Mouse (Mus musculus) liver, embryonic 13.5 days (tissue): ENCODE measurements around the gene Sox11. TPM values are rescaled to one million over a fixed set of nuclear protein-coding genes. Genes with fewer than 3 reads are reported as not detected.

Experiments used
- ATAC-seq: fragments of 200-750 bp; cut with Nextera tagmentation; 2 replicates; pipeline ENCODE4 v1.8.0; 2017; ENCODE audit warnings: low read depth, mild to moderate bottlenecking, moderate number of reproducible peaks, moderate library complexity
- DNase-seq: peaks from one replicate; pipeline ENCODE4 v3.0.0; 2022
- H3K27ac ChIP-seq: fragments of 300-500 bp; sonication (generic); 2 replicates; pipeline ENCODE4 v1.5.1; 2015; ENCODE audit warnings: moderate library complexity, mild to moderate bottlenecking, inconsistent platforms
- H3K27me3 ChIP-seq: fragments of 300-500 bp; sonication (generic); 2 replicates; pipeline ENCODE4 v1.6.1; 2015; ENCODE audit warnings: mild to moderate bottlenecking, inconsistent platforms
- H3K36me3 ChIP-seq: fragments of 300-500 bp; sonication (generic); 2 replicates; pipeline ENCODE4 v1.6.1; 2015; ENCODE audit warnings: mild to moderate bottlenecking, inconsistent platforms
- H3K4me1 ChIP-seq: fragments of 300-500 bp; sonication (generic); replicated peaks from 2 replicates; pipeline ENCODE4 v1.6.1; 2015; ENCODE audit warnings: inconsistent platforms
- H3K4me2 ChIP-seq: fragments of 300-500 bp; sonication (generic); 2 replicates; pipeline ENCODE4 v1.6.1; 2015; ENCODE audit warnings: inconsistent platforms, mild to moderate bottlenecking, moderate library complexity
- H3K4me3 ChIP-seq: fragments of 300-500 bp; sonication (generic); replicated peaks from 2 replicates; pipeline ENCODE4 v1.5.1; 2015; ENCODE audit warnings: mild to moderate bottlenecking, inconsistent platforms
- H3K9ac ChIP-seq: fragments of 300-500 bp; sonication (generic); 2 replicates; pipeline ENCODE4 v1.6.1; 2015; ENCODE audit warnings: mild to moderate bottlenecking, inconsistent platforms
- H3K9me3 ChIP-seq: fragments of 300-500 bp; sonication (generic); replicated peaks from 2 replicates; pipeline ENCODE4 v1.6.1; 2016; ENCODE audit warnings: inconsistent platforms
- WGBS: fragments of 180-500 bp; shearing (Covaris S2); methylation state at CpG from one replicate; pipeline ENCODE4 v1.1.7; 2015; ENCODE audit not compliant: insufficient replicate concordance; 5-methylcytosine and 5-hydroxymethylcytosine counted together
- polyA plus RNA-seq: library from polyadenylated mRNA; unstranded; fragments of >200 nt; fragmentation: Nextera tagmentation; extraction: Ambion mirVana; gene quantifications from 2 replicates; pipeline ENCODE4 v1.2.1, GENCODE M21; 2015

The Sox11 gene
- 2.1 and 2.6 TPM in 2 replicates for polyA plus RNA-seq

- DNase-seq (no peak), ATAC-seq (peak; percentile 39)
- H3K27me3 ChIP-seq, result peaks cover 74% of the 10 kb centered on the region
- no peaks in the 10 kb centered on the region for H3K9me3 ChIP-seq
- H3K27ac ChIP-seq, result no peak within 1 kb of the TSS; the same call in 1 of the 2 replicates
- peak within 1 kb of the TSS; percentile 50 for H3K9ac ChIP-seq
- H3K4me3 ChIP-seq, result peak within 1 kb of the TSS; percentile 53
- 0 out of 2 replicates have a peak, but pooled peaks cover 6% of the 10 kb centered on the region for H3K4me1 ChIP-seq
- no peaks in the 10 kb centered on the region for H3K36me3 ChIP-seq
- peak within 1 kb of the TSS; percentile 61 for H3K4me2 ChIP-seq
- WGBS, result under 1% methylated on average over 80 of the region's 95 CpGs
Observed at GRCm38 (mm10) chr12:27341871-27342690, at the start of gene Sox11. Sox11 (minus strand) TSS chr12:27342574.

- DNase-seq, result no peak
- 39% methylated on average over 7 of the region's 7 CpGs for WGBS
- no peak overlapping the region for H3K4me3 ChIP-seq
Observed at GRCm38 (mm10) chr12:27391652-27392305, 49.4 kb upstream of the Sox11 start.

GRCm38 (mm10) chr12:27390439-27390838 lies 48.1 kb upstream of the Sox11 start:
- Histone ChIP-seq H3K4me2 (no peak overlapping the region), H3K9me3 (no peaks in the 10 kb centered on the region), H3K27ac (no peak overlapping the region), H3K4me3 (no peak overlapping the region), H3K4me1 (no peaks in the 10 kb centered on the region), H3K9ac (no peak overlapping the region), H3K36me3 (no peaks in the 10 kb centered on the region), H3K27me3 (no peaks in the 10 kb centered on the region)
- ATAC-seq, result no peak
- 15% methylated on average over 3 of the region's 3 CpGs for WGBS
- DNase-seq, result no peak

More at GRCm38 (mm10) chr12:27391652-27392305, 49.4 kb upstream of the Sox11 start:
- no peaks in the 10 kb centered on the region for H3K27me3 ChIP-seq
- no peaks in the 10 kb centered on the region for H3K9me3 ChIP-seq
- H3K9ac ChIP-seq, result no peak overlapping the region
- H3K4me1 ChIP-seq, result no peaks in the 10 kb centered on the region
- no peak for ATAC-seq
- H3K4me2 ChIP-seq, result no peak overlapping the region
- no peak overlapping the region for H3K27ac ChIP-seq
- no peaks in the 10 kb centered on the region for H3K36me3 ChIP-seq

GRCm38 (mm10) chr12:27389429-27389828 lies 47.1 kb upstream of the Sox11 start:
- Histone ChIP-seq H3K4me1 (no peaks in the 10 kb centered on the region), H3K4me3 (no peak overlapping the region), H3K27ac (no peak overlapping the region), H3K4me2 (no peak overlapping the region), H3K36me3 (no peaks in the 10 kb centered on the region), H3K9me3 (no peaks in the 10 kb centered on the region), H3K27me3 (no peaks in the 10 kb centered on the region), H3K9ac (no peak overlapping the region)
- DNase-seq (no peak), ATAC-seq (no peak)

GRCm38 (mm10) chr12:27372505-27372904 lies 30.1 kb upstream of the Sox11 start:
- Histone ChIP-seq H3K27me3 (no peaks in the 10 kb centered on the region), H3K9me3 (no peaks in the 10 kb centered on the region), H3K9ac (no peak overlapping the region), H3K4me3 (no peak overlapping the region), H3K4me1 (no peaks in the 10 kb centered on the region), H3K27ac (no peak overlapping the region), H3K4me2 (no peak overlapping the region), H3K36me3 (no peaks in the 10 kb centered on the region)
- no peak for ATAC-seq
- 56% methylated on average over 3 of the region's 3 CpGs for WGBS
- no peak for DNase-seq

- Histone ChIP-seq H3K4me2 (no peak overlapping the region), H3K36me3 (no peaks in the 10 kb centered on the region), H3K9ac (no peak overlapping the region), H3K27ac (no peak overlapping the region), H3K27me3 (no peaks in the 10 kb centered on the region), H3K4me3 (no peak overlapping the region), H3K4me1 (no peaks in the 10 kb centered on the region), H3K9me3 (no peaks in the 10 kb centered on the region)
- ATAC-seq (no peak), DNase-seq (no peak)
- 48% methylated on average over 2 of the region's 2 CpGs for WGBS
Observed at GRCm38 (mm10) chr12:27370756-27371155, 28.4 kb upstream of the Sox11 start.

- no peak overlapping the region for H3K9ac ChIP-seq
- no peaks in the 10 kb centered on the region for H3K9me3 ChIP-seq
- ATAC-seq (no peak), DNase-seq (no peak)
- H3K4me3 ChIP-seq, result no peak overlapping the region
- H3K27me3 ChIP-seq, result no peaks in the 10 kb centered on the region
- H3K36me3 ChIP-seq, result no peaks in the 10 kb centered on the region
- no peak overlapping the region for H3K4me2 ChIP-seq
- 59% methylated on average over 2 of the region's 2 CpGs for WGBS
- no peaks in the 10 kb centered on the region for H3K4me1 ChIP-seq
- no peak overlapping the region for H3K27ac ChIP-seq
Observed at GRCm38 (mm10) chr12:27367476-27367875, 25.1 kb upstream of the Sox11 start.

- Histone ChIP-seq H3K27ac (no peak overlapping the region), H3K4me1 (no peaks in the 10 kb centered on the region), H3K4me2 (no peak overlapping the region), H3K27me3 (no peaks in the 10 kb centered on the region), H3K9ac (no peak overlapping the region), H3K9me3 (no peaks in the 10 kb centered on the region), H3K4me3 (no peak overlapping the region), H3K36me3 (no peaks in the 10 kb centered on the region)
- DNase-seq, result no peak
- ATAC-seq, result no peak
- WGBS, result 79% methylated on average over 16 of the region's 16 CpGs
Observed at GRCm38 (mm10) chr12:27363840-27364640, 21.7 kb upstream of the Sox11 start.

GRCm38 (mm10) chr12:27357076-27357637 lies 14.8 kb upstream of the Sox11 start:
- Histone ChIP-seq H3K36me3 (no peaks in the 10 kb centered on the region), H3K4me3 (no peak overlapping the region), H3K4me2 (no peak overlapping the region), H3K4me1 (no peaks in the 10 kb centered on the region), H3K9ac (no peak overlapping the region), H3K9me3 (no peaks in the 10 kb centered on the region), H3K27me3 (no peaks in the 10 kb centered on the region), H3K27ac (no peak overlapping the region)
- 39% methylated on average over 12 of the region's 12 CpGs for WGBS
- DNase-seq, result no peak
- no peak for ATAC-seq

- WGBS, result 66% methylated on average over 5 of the region's 5 CpGs
- DNase-seq (no peak), ATAC-seq (no peak)
- H3K4me1 ChIP-seq, result no peaks in the 10 kb centered on the region
- H3K36me3 ChIP-seq, result no peaks in the 10 kb centered on the region
- no peak overlapping the region for H3K4me2 ChIP-seq
- no peak overlapping the region for H3K4me3 ChIP-seq
- no peaks in the 10 kb centered on the region for H3K27me3 ChIP-seq
- no peak overlapping the region for H3K27ac ChIP-seq
- no peaks in the 10 kb centered on the region for H3K9me3 ChIP-seq
- H3K9ac ChIP-seq, result no peak overlapping the region
Observed at GRCm38 (mm10) chr12:27356571-27356970, 14.2 kb upstream of the Sox11 start.
